Mouse (Mus musculus): ENCODE measurements at regions not wholly inside any gene's neighbourhood (a gene's known extent, or its start where the extent isn't known, plus 50 kb on each side); places are given as distances from the start of the nearest gene placed in this dataset.

- ATAC-seq (replicated peaks; ENCODE audit: low FRiP score, poor library complexity, severe bottlenecking), result no peak
Measured at GRCm38 (mm10) chr7:75063816-75064215, 245.2 kb downstream of the Sv2b start.

- ATAC-seq (replicated peaks; ENCODE audit: low FRiP score, poor library complexity, severe bottlenecking), result no peak
Measured at GRCm38 (mm10) chr7:75050231-75050630, 258.8 kb downstream of the Sv2b start.

GRCm38 (mm10) chr7:75049751-75050150 lies 259.3 kb downstream of the Sv2b start:
- no peak for ATAC-seq (replicated peaks; ENCODE audit: low FRiP score, poor library complexity, severe bottlenecking)

- no peak for ATAC-seq (replicated peaks; ENCODE audit: low FRiP score, poor library complexity, severe bottlenecking)
Measured at GRCm38 (mm10) chr7:75048822-75049221, 260.2 kb downstream of the Sv2b start.

- ATAC-seq (replicated peaks; ENCODE audit: low FRiP score, poor library complexity, severe bottlenecking), result no peak
Measured at GRCm38 (mm10) chr7:75047827-75048226, 261.2 kb downstream of the Sv2b start.

- ATAC-seq (replicated peaks; ENCODE audit: low FRiP score, poor library complexity, severe bottlenecking), result no peak
Measured at GRCm38 (mm10) chr7:75040871-75041270, 268.2 kb downstream of the Sv2b start.

GRCm38 (mm10) chr7:75026191-75026590 lies 282.9 kb downstream of the Sv2b start:
- no peak for ATAC-seq (replicated peaks; ENCODE audit: low FRiP score, poor library complexity, severe bottlenecking)

GRCm38 (mm10) chr7:75021966-75022365 lies 287.1 kb downstream of the Sv2b start:
- ATAC-seq (replicated peaks; ENCODE audit: low FRiP score, poor library complexity, severe bottlenecking), result no peak

GRCm38 (mm10) chr7:75018640-75019039 lies 290.4 kb downstream of the Sv2b start:
- ATAC-seq (replicated peaks; ENCODE audit: low FRiP score, poor library complexity, severe bottlenecking), result no peak

- no peak for ATAC-seq (replicated peaks; ENCODE audit: low FRiP score, poor library complexity, severe bottlenecking)
Measured at GRCm38 (mm10) chr7:75008481-75008880, 300.6 kb downstream of the Sv2b start.

- ATAC-seq (replicated peaks; ENCODE audit: low FRiP score, poor library complexity, severe bottlenecking), result no peak
Measured at GRCm38 (mm10) chr7:74990198-74990597, 318.9 kb downstream of the Sv2b start.

- ATAC-seq (replicated peaks; ENCODE audit: low FRiP score, poor library complexity, severe bottlenecking), result no peak
Measured at GRCm38 (mm10) chr7:74979479-74979878, 329.6 kb downstream of the Sv2b start.

- ATAC-seq (replicated peaks; ENCODE audit: low FRiP score, poor library complexity, severe bottlenecking), result no peak
Measured at GRCm38 (mm10) chr7:74975986-74976385, 333.1 kb downstream of the Sv2b start.

GRCm38 (mm10) chr7:74974448-74974847 lies 334.6 kb downstream of the Sv2b start:
- no peak for ATAC-seq (replicated peaks; ENCODE audit: low FRiP score, poor library complexity, severe bottlenecking)

GRCm38 (mm10) chr7:74944421-74945098 lies 364.5 kb downstream of the Sv2b start:
- ATAC-seq (replicated peaks; ENCODE audit: low FRiP score, poor library complexity, severe bottlenecking), result no peak

GRCm38 (mm10) chr7:74942917-74943316 lies 366.1 kb downstream of the Sv2b start:
- ATAC-seq (replicated peaks; ENCODE audit: low FRiP score, poor library complexity, severe bottlenecking), result no peak

GRCm38 (mm10) chr7:74942146-74942545 lies 366.9 kb downstream of the Sv2b start:
- no peak for ATAC-seq (replicated peaks; ENCODE audit: low FRiP score, poor library complexity, severe bottlenecking)

GRCm38 (mm10) chr7:74929142-74929829 lies 374.7 kb upstream of the Slco3a1 start:
- ATAC-seq (replicated peaks; ENCODE audit: low FRiP score, poor library complexity, severe bottlenecking), result peak; percentile 59

GRCm38 (mm10) chr7:74928226-74928927 lies 373.8 kb upstream of the Slco3a1 start:
- peak; percentile 87 for ATAC-seq (replicated peaks; ENCODE audit: low FRiP score, poor library complexity, severe bottlenecking)

- no peak for ATAC-seq (replicated peaks; ENCODE audit: low FRiP score, poor library complexity, severe bottlenecking)
Measured at GRCm38 (mm10) chr7:74926729-74927128, 372.1 kb upstream of the Slco3a1 start.

GRCm38 (mm10) chr7:74924156-74924555 lies 369.6 kb upstream of the Slco3a1 start:
- ATAC-seq (replicated peaks; ENCODE audit: low FRiP score, poor library complexity, severe bottlenecking), result no peak

All from erythroid progenitor cell, adult 5-6 weeks (primary cell).